Mouse (Mus musculus) heart, embryonic 12.5 days (tissue): ENCODE measurements around the gene Bpgm. TPM values are rescaled to one million over a fixed set of nuclear protein-coding genes. Genes with fewer than 3 reads are reported as not detected.

Experiments used
- ATAC-seq: fragments of 200-750 bp; cut with Nextera tagmentation; 2 replicates; pipeline ENCODE4 v1.8.0; 2017; ENCODE audit warnings: moderate TSS enrichment, moderate library complexity; ENCODE audit not compliant: insufficient number of reproducible peaks, low FRiP score
- H3K27ac ChIP-seq: fragments of 300-500 bp; sonication (generic); 2 replicates; pipeline ENCODE4 v1.5.1; 2016; ENCODE audit warnings: mild to moderate bottlenecking, moderate library complexity; ENCODE audit not compliant: poor library complexity, severe bottlenecking
- H3K27me3 ChIP-seq: fragments of 300-500 bp; sonication (generic); replicated peaks from 2 replicates; pipeline ENCODE4 v1.6.1; 2016; ENCODE audit warnings: mild to moderate bottlenecking, moderate library complexity
- H3K36me3 ChIP-seq: fragments of 300-500 bp; sonication (generic); 2 replicates; pipeline ENCODE4 v1.6.1; 2016; ENCODE audit warnings: mild to moderate bottlenecking, moderate library complexity
- H3K4me1 ChIP-seq: fragments of 300-500 bp; sonication (generic); replicated peaks from 2 replicates; pipeline ENCODE4 v1.6.1; 2016; ENCODE audit warnings: mild to moderate bottlenecking
- H3K4me2 ChIP-seq: fragments of 300-500 bp; sonication (generic); 2 replicates; pipeline ENCODE4 v1.6.1; 2016; ENCODE audit warnings: mild to moderate bottlenecking, moderate library complexity
- H3K4me3 ChIP-seq: fragments of 300-500 bp; sonication (generic); 2 replicates; pipeline ENCODE4 v1.5.1; 2016; ENCODE audit warnings: mild to moderate bottlenecking
- H3K9ac ChIP-seq: fragments of 300-500 bp; sonication (generic); 2 replicates; pipeline ENCODE4 v1.6.1; 2016; ENCODE audit warnings: mild to moderate bottlenecking, moderate library complexity
- H3K9me3 ChIP-seq: fragments of 300-500 bp; sonication (generic); replicated peaks from 2 replicates; pipeline ENCODE4 v1.6.1; 2016; ENCODE audit warnings: mild to moderate bottlenecking, moderate library complexity
- WGBS: fragments of 180-500 bp; shearing (Covaris S2); methylation state at CpG from one replicate; pipeline ENCODE4 v1.1.7; 2016; 5-methylcytosine and 5-hydroxymethylcytosine counted together
- polyA plus RNA-seq: library from polyadenylated mRNA; unstranded; fragments of >200 nt; fragmentation: Nextera tagmentation; extraction: Ambion mirVana; gene quantifications from 2 replicates; pipeline ENCODE4 v1.2.1, GENCODE M21; 2016

Bpgm gene
- 78.0 and 85.2 TPM in 2 replicates for polyA plus RNA-seq

DNA sequence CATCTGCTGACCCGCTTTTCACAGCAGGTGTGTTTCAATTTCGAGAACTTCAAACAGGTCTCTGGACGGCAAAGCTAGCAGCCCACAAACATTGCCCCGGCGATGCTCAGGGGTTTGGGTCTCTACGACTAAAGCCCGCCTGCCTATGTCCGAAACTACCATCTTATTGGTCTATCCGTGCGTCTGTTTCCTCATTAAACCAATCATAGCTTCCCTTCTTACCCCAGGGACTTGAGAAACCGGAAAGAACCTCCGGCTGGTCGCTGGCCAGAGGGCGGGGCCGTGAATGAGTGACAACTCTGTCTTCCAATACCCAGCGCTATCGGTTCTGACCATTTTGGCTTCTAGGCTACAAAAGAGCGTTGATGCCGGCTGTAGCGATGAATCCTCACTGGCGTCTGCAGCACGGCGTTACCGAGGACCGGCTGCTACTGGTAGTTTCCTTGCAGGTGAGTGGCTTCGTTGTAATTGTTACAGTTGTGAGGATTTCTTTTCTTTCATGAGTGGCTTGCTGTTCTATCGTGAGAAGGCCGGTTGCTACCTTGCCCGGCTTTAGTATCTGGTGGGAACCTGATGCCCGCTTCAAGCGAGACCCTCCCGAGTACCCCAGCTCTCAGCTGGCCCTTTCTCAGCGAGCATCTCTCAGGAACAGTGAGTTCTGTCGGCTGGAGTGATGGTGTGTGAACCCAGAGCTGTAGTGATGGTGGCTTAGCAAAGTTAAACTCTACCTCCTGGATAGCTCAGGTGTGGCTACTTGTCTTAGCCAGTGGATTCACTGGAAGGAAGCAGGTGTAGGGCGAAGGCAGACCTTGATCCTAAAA, at the start of gene Bpgm:
TSS of gene Bpgm (plus strand) at position 234 of the 821 bp plus-strand sequence.
- Histone ChIP-seq H3K36me3 (no peaks in the 10 kb centered on the region), H3K4me3 (peak within 1 kb of the TSS; percentile 57), H3K27ac (no peak within 1 kb of the TSS; the same call in 1 of the 2 replicates), H3K9me3 (no peaks in the 10 kb centered on the region), H3K27me3 (no peaks in the 10 kb centered on the region), H3K4me2 (peak within 1 kb of the TSS; percentile 84), H3K9ac (peak within 1 kb of the TSS; percentile 77), H3K4me1 (peaks cover 35% of the 10 kb centered on the region)
- WGBS: under 1% methylated on average over 35 of the region's 35 CpGs
- ATAC-seq: peak; percentile 94

DNA sequence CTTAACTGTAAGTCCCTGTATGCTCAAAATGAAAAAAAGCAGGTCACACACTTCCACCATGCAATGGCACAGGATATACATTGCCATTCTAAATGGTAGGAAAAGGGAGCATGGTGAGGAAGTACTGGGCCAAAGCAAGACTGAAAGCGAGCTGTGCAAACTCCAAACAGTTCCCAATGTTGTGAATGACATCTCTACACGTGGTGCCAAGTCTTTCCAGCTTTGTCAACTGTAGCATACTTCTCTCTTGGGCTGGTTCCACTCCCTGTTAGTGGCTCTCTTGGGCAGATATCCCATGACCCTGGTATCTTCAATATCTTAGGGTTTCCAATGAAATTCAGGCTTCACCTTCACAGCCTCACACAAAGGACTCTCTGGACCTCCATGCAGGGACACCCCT, 37.0 kb upstream of the Bpgm start:
- 0 out of 2 replicates have a peak, but pooled peaks cover 4% of the 10 kb centered on the region for H3K4me1 ChIP-seq
- H3K9me3 ChIP-seq: no peaks in the 10 kb centered on the region
- H3K4me2 ChIP-seq: no peak overlapping the region
- H3K9ac ChIP-seq: no peak overlapping the region
- no peaks in the 10 kb centered on the region for H3K27me3 ChIP-seq
- no peak for ATAC-seq
- no peaks in the 10 kb centered on the region for H3K36me3 ChIP-seq
- no peak overlapping the region for H3K4me3 ChIP-seq
- WGBS: 50% methylated on average over 2 of the region's 2 CpGs
- H3K27ac ChIP-seq: no peak overlapping the region

DNA sequence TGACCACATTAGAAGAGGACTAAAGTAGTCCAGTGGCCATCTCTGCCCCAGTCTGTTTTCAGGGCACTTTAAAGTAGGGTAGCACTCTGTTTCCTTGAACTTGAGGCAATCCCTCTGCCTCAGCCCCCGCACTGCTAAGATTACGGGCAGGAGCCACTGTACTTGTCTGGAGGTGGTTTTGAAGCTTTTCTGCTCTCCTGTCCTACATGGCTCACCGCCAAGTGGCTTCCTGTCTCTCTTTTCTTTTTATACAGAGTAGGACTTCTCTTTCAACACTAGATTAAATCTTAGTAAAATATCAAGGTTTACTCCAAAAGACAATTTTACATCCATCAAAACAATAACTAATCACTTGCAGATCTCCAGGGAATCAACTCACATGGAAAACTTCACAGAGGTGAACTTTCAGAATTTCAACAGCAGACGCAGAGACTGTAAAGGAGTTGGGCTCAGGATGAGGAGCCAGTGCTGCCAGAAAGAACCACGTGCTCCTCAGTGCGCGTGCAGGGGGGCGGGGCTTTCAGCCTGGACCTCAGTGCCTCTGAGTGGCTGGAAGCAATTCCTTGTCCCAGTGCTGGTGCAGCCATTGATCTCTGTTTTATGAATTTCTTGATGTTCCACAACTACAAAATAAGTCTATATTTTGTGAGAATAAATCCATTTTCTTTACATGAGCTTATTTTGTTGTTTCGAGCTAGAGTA, 34.3 kb upstream of the Bpgm start:
- Histone ChIP-seq H3K4me2 (no peak overlapping the region), H3K4me1 (0 out of 2 replicates have a peak, but pooled peaks cover 4% of the 10 kb centered on the region), H3K36me3 (no peaks in the 10 kb centered on the region), H3K9me3 (peaks cover 4% of the 10 kb centered on the region; the same call in 1 of the 2 replicates), H3K27me3 (no peaks in the 10 kb centered on the region), H3K9ac (no peak overlapping the region), H3K27ac (no peak overlapping the region), H3K4me3 (no peak overlapping the region)
- WGBS: 52% methylated on average over 9 of the region's 9 CpGs
- no peak for ATAC-seq

DNA sequence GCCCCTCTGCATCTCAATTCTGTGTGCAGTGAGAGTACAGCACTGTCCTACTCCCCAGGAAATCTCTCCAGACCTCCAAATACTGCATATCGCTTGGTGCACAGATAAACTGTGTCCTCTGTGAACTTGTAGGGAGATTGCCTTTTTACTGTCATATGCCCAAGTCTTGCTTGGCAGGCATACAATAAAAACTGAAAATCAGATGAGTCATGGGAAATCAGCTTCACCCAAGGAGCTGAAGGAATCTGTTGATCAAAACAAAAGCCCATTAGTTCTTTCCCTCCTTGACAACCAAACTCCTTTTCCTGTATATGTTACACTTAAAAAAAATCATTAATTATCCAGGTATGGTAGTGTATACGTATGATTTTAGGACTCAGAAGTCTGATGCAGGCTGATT, 32.2 kb upstream of the Bpgm start:
- Histone ChIP-seq H3K4me1 (0 out of 2 replicates have a peak, but pooled peaks cover 4% of the 10 kb centered on the region), H3K27ac (no peak overlapping the region), H3K36me3 (no peaks in the 10 kb centered on the region), H3K4me3 (no peak overlapping the region), H3K27me3 (no peaks in the 10 kb centered on the region), H3K4me2 (no peak overlapping the region), H3K9me3 (peaks cover 4% of the 10 kb centered on the region; the same call in 1 of the 2 replicates), H3K9ac (no peak overlapping the region)
- no peak for ATAC-seq
- WGBS: 60% methylated on average over 2 of the region's 2 CpGs

DNA sequence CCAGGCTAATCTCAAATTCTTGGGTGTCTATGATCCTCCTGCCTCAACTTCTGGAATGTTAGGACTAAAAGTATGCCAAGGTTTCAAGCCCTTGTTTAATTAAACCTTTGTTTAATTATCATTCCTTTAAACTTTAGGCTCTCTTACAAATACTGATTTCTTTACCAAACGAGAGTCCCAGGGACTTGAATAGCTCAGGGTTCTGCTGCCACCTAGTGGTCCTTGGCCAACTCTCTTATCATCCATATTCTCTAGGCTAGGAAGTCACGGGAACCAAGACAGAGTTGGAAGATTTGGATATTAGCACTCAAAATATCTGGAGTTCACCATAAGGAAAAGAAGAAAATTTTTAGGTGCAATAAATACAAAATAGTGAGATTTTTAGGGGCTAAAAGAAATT, 28.0 kb upstream of the Bpgm start:
- no peak overlapping the region for H3K4me2 ChIP-seq
- no peak overlapping the region for H3K9ac ChIP-seq
- H3K36me3 ChIP-seq: no peaks in the 10 kb centered on the region
- WGBS: 3% methylated on average over 2 of the region's 2 CpGs
- H3K27me3 ChIP-seq: no peaks in the 10 kb centered on the region
- H3K4me3 ChIP-seq: no peak overlapping the region
- peaks cover 4% of the 10 kb centered on the region; the same call in 1 of the 2 replicates for H3K9me3 ChIP-seq
- H3K27ac ChIP-seq: no peak overlapping the region
- ATAC-seq: no peak
- 0 out of 2 replicates have a peak, but pooled peaks cover 4% of the 10 kb centered on the region for H3K4me1 ChIP-seq

DNA sequence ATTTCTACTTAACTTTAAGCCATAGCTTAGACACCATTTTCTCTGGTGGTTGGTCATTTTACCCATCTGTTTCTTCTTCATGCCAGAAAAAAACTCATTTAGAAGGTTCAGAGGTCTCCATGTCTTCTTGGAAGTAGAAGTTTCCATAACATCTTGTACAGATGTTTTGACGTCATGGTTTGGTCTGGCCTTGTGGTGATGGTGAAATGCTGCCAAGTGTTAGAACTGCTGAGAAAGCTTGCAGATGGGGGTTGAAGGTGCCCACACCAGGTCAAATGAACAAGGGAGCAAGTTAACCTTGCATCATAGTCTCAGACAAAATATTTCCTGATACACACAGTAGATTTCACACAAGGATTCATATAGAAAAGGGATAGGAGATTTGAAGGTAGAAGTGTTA, 27.3 kb upstream of the Bpgm start:
- H3K27me3 ChIP-seq: no peaks in the 10 kb centered on the region
- WGBS: 60% methylated on average over 1 of the region's 1 CpGs
- H3K9ac ChIP-seq: no peak overlapping the region
- H3K27ac ChIP-seq: no peak overlapping the region
- H3K4me3 ChIP-seq: no peak overlapping the region
- H3K36me3 ChIP-seq: no peaks in the 10 kb centered on the region
- peaks cover 4% of the 10 kb centered on the region; the same call in 1 of the 2 replicates for H3K9me3 ChIP-seq
- H3K4me2 ChIP-seq: no peak overlapping the region
- no peak for ATAC-seq
- 0 out of 2 replicates have a peak, but pooled peaks cover under 1% of the 10 kb centered on the region for H3K4me1 ChIP-seq

DNA sequence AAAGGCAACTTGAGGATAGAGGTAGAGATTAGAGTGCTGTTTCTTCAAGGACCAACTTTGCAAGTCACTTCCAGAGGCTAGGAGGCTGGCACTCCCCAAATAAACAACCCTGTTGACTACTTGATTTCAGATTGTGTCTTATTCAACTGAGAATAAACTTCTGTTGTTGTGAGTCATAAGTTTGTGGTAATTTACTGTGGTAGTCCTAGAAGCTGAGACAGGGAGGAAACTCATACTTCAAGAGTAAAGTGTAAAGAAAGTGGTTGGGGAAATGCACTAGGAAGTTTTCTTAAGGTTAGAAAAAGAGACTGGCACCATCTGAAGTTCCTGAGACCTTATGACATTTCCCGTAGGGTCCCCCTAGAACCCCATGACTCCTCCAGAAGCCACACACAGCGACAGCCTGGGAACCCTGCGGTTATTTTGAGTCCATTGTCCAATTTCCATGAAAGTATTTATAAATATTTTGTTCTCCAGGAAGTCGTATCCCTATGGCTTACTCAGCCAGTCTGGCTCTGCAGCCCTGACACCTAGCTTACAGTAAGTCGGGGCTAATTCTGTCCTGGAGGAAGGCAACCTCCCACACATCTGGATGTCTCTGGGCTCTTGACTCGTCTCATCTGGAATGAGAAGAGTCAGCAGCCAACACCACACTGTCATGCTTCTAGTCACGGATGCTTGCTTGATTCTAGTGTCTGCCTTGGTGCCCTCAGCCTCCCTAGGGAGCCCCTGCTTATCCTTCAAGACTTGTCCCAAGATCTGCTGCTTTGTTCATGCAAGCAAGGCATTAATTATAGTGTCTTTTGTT, 22.8 kb upstream of the Bpgm start:
- no peak overlapping the region for H3K27ac ChIP-seq
- H3K4me2 ChIP-seq: no peak overlapping the region
- ATAC-seq: no peak
- no peak overlapping the region for H3K4me3 ChIP-seq
- H3K27me3 ChIP-seq: no peaks in the 10 kb centered on the region
- no peaks in the 10 kb centered on the region for H3K4me1 ChIP-seq
- 55% methylated on average over 7 of the region's 7 CpGs for WGBS
- no peaks in the 10 kb centered on the region for H3K9me3 ChIP-seq
- H3K36me3 ChIP-seq: no peaks in the 10 kb centered on the region
- H3K9ac ChIP-seq: no peak overlapping the region

DNA sequence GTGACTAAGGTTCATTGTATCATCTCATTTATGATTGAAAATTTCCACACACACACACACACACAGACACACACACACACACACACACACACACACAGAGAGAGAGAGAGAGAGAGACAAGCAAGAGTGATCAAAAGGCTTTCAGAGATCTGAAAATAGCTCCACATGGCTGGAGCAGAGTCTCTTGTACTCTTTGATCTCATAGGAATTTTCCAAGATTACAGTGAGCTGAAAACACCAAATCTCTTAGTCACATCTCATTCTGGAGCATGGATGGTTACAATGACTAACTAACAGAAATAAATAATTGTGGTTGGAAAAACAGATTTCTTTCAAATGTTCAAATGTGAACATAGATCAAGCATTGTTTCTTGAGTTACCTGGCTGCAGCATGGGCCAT, 16.6 kb upstream of the Bpgm start:
- H3K9me3 ChIP-seq: no peaks in the 10 kb centered on the region
- H3K27ac ChIP-seq: no peak overlapping the region
- H3K9ac ChIP-seq: no peak overlapping the region
- no peaks in the 10 kb centered on the region; the same call in 1 of the 2 replicates for H3K4me1 ChIP-seq
- H3K4me3 ChIP-seq: no peak overlapping the region
- no peak overlapping the region for H3K4me2 ChIP-seq
- H3K36me3 ChIP-seq: no peaks in the 10 kb centered on the region
- no peak for ATAC-seq
- H3K27me3 ChIP-seq: no peaks in the 10 kb centered on the region

DNA sequence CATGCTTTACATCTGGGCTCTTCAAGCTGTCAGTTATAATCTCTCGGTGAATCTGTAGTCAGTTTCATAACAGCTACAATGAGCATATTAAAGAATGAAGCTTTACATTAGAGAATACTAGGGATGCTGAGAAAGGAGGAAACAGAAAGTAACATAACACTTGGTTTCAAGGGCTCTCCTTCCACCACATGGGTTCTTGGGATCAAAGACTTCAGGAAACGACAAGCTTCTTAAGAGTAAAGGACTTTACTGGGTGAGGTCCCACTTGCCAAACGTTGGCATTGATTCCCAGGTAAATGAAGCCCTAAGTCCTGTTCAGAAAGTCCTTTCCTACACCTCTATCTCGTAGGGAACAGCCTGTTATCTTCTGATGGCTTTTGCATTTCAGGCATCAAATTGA, 15.4 kb upstream of the Bpgm start:
- ATAC-seq: no peak
- Histone ChIP-seq H3K27ac (no peak overlapping the region), H3K27me3 (no peaks in the 10 kb centered on the region), H3K4me1 (no peaks in the 10 kb centered on the region; the same call in 1 of the 2 replicates), H3K9ac (no peak overlapping the region), H3K4me2 (no peak overlapping the region), H3K9me3 (no peaks in the 10 kb centered on the region), H3K4me3 (no peak overlapping the region), H3K36me3 (no peaks in the 10 kb centered on the region)
- 36% methylated on average over 4 of the region's 4 CpGs for WGBS

DNA sequence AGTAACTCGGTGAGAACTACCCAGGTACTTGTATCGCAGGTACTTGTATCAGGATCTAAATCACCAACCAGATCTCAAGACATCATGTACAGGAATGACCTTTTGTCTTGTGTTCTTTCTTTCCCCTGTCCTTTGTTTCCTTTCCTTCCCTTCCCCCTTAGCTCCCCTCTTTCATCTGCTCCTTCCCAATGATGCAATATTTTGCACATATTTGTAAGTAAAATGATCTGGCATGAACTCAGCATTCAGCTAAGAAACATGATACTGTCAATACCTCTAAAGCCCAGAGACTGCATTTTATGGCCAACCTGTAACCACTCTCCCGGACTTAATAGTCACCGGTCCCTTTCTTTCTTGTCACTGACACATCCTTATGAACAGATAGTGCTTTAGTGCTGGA, 12.4 kb upstream of the Bpgm start:
- Histone ChIP-seq H3K4me1 (no peaks in the 10 kb centered on the region; the same call in 1 of the 2 replicates), H3K27me3 (0 out of 2 replicates have a peak, but pooled peaks cover 4% of the 10 kb centered on the region), H3K4me2 (no peak overlapping the region), H3K4me3 (no peak overlapping the region), H3K27ac (no peak overlapping the region), H3K9ac (no peak overlapping the region), H3K36me3 (no peaks in the 10 kb centered on the region), H3K9me3 (no peaks in the 10 kb centered on the region)
- no peak for ATAC-seq
- WGBS: 87% methylated on average over 4 of the region's 4 CpGs
